Mouse (Mus musculus): Measurements from ENCODE around the gene Nudt5.

- no peak for TF ChIP-seq CTCF (IDR thresholded peaks at IDR 0.05)
- TF ChIP-seq POLR2A (IDR thresholded peaks at IDR 0.05; ENCODE audit: insufficient read depth, low read depth, low read length), result no peak
Measured at GRCm38 (mm10) chr2:5821264-5821663, 23.6 kb upstream of the Nudt5 start.

Measured in heart, adult 2 months (tissue).